Mouse (Mus musculus): Measurements from ENCODE around the gene Itga6. TPM values are rescaled to one million over a fixed set of nuclear protein-coding genes. Genes with fewer than 3 reads are reported as not detected.

Gene Itga6
- polyA plus RNA-seq, 1 experiment: 160 TPM

- Histone ChIP-seq H3K4me1 (ENCODE audit: control insufficient read depth, insufficient read depth, low read length) (peaks cover 4% of the 10 kb centered on the region; the same call in 1 of the 2 replicates), H3K4me3 (ENCODE audit: insufficient read depth, low read length) (no peak overlapping the region), H3K27ac (ENCODE audit: insufficient read depth, low read depth, low read length) (no peak overlapping the region)
- TF ChIP-seq POLR2A (IDR thresholded peaks at IDR 0.05; ENCODE audit: borderline replicate concordance, low read depth, low read length) (no peak), CTCF (IDR thresholded peaks at IDR 0.05; ENCODE audit: low read depth, low read length) (no peak)
These were observed 48.7 kb downstream of the Itga6 start for GRCm38 (mm10) chr2:71794139-71794538.

- H3K4me1 ChIP-seq (ENCODE audit: control insufficient read depth, insufficient read depth, low read length): peaks cover 7% of the 10 kb centered on the region; the same call in 1 of the 2 replicates
- no peak overlapping the region for H3K4me3 ChIP-seq (ENCODE audit: insufficient read depth, low read length)
- no peak overlapping the region for H3K27ac ChIP-seq (ENCODE audit: insufficient read depth, low read depth, low read length)
- TF ChIP-seq CTCF (IDR thresholded peaks at IDR 0.05; ENCODE audit: low read depth, low read length) (no peak), POLR2A (IDR thresholded peaks at IDR 0.05; ENCODE audit: borderline replicate concordance, low read depth, low read length) (no peak)
These were observed 51.4 kb downstream of the Itga6 start for GRCm38 (mm10) chr2:71796787-71797186.

GRCm38 (mm10) chr2:71800798-71801197 lies 55.4 kb downstream of the Itga6 start:
- no peak overlapping the region for H3K4me3 ChIP-seq (ENCODE audit: insufficient read depth, low read length)

GRCm38 (mm10) chr2:71801691-71802090 lies 56.3 kb downstream of the Itga6 start:
- Histone ChIP-seq H3K4me3 (ENCODE audit: insufficient read depth, low read length) (no peak overlapping the region), H3K27ac (ENCODE audit: insufficient read depth, low read depth, low read length) (no peak overlapping the region), H3K4me1 (ENCODE audit: control insufficient read depth, insufficient read depth, low read length) (peaks cover 8% of the 10 kb centered on the region)
- TF ChIP-seq POLR2A (IDR thresholded peaks at IDR 0.05; ENCODE audit: borderline replicate concordance, low read depth, low read length) (no peak), CTCF (IDR thresholded peaks at IDR 0.05; ENCODE audit: low read depth, low read length) (no peak)

More at GRCm38 (mm10) chr2:71800798-71801197, 55.4 kb downstream of the Itga6 start:
- TF ChIP-seq POLR2A (IDR thresholded peaks at IDR 0.05; ENCODE audit: borderline replicate concordance, low read depth, low read length) (no peak), CTCF (IDR thresholded peaks at IDR 0.05; ENCODE audit: low read depth, low read length) (no peak)
- Histone ChIP-seq H3K27ac (ENCODE audit: insufficient read depth, low read depth, low read length) (no peak overlapping the region), H3K4me1 (ENCODE audit: control insufficient read depth, insufficient read depth, low read length) (peaks cover 4% of the 10 kb centered on the region; the same call in 1 of the 2 replicates)

GRCm38 (mm10) chr2:71802131-71802530 lies 56.7 kb downstream of the Itga6 start:
- H3K27ac ChIP-seq (ENCODE audit: insufficient read depth, low read depth, low read length): no peak overlapping the region
- H3K4me3 ChIP-seq (ENCODE audit: insufficient read depth, low read length): no peak overlapping the region
- H3K4me1 ChIP-seq (ENCODE audit: control insufficient read depth, insufficient read depth, low read length): peaks cover 9% of the 10 kb centered on the region
- no peak for TF ChIP-seq POLR2A (IDR thresholded peaks at IDR 0.05; ENCODE audit: borderline replicate concordance, low read depth, low read length)
- TF ChIP-seq CTCF (IDR thresholded peaks at IDR 0.05; ENCODE audit: low read depth, low read length): no peak

GRCm38 (mm10) chr2:71805120-71805519 lies 59.7 kb downstream of the Itga6 start:
- Histone ChIP-seq H3K27ac (ENCODE audit: insufficient read depth, low read depth, low read length) (no peak overlapping the region), H3K4me3 (ENCODE audit: insufficient read depth, low read length) (no peak overlapping the region), H3K4me1 (ENCODE audit: control insufficient read depth, insufficient read depth, low read length) (peaks cover 26% of the 10 kb centered on the region)
- TF ChIP-seq CTCF (IDR thresholded peaks at IDR 0.05; ENCODE audit: low read depth, low read length): no peak
- no peak for TF ChIP-seq POLR2A (IDR thresholded peaks at IDR 0.05; ENCODE audit: borderline replicate concordance, low read depth, low read length)

- no peak overlapping the region for H3K27ac ChIP-seq (ENCODE audit: insufficient read depth, low read depth, low read length)
- H3K4me1 ChIP-seq (ENCODE audit: control insufficient read depth, insufficient read depth, low read length): peaks cover 29% of the 10 kb centered on the region
- no peak overlapping the region for H3K4me3 ChIP-seq (ENCODE audit: insufficient read depth, low read length)
These were observed 60.5 kb downstream of the Itga6 start for GRCm38 (mm10) chr2:71805611-71806567.

GRCm38 (mm10) chr2:71809289-71809860 lies 64.0 kb downstream of the Itga6 start:
- no peak overlapping the region for H3K27ac ChIP-seq (ENCODE audit: insufficient read depth, low read depth, low read length)
- TF ChIP-seq CTCF (IDR thresholded peaks at IDR 0.05; ENCODE audit: low read depth, low read length) (no peak), POLR2A (IDR thresholded peaks at IDR 0.05; ENCODE audit: borderline replicate concordance, low read depth, low read length) (no peak)
- no peak overlapping the region for H3K4me3 ChIP-seq (ENCODE audit: insufficient read depth, low read length)
- H3K4me1 ChIP-seq (ENCODE audit: control insufficient read depth, insufficient read depth, low read length): peaks cover 53% of the 10 kb centered on the region

More at GRCm38 (mm10) chr2:71805611-71806567, 60.5 kb downstream of the Itga6 start:
- TF ChIP-seq POLR2A (IDR thresholded peaks at IDR 0.05; ENCODE audit: borderline replicate concordance, low read depth, low read length): no peak
- TF ChIP-seq CTCF (IDR thresholded peaks at IDR 0.05; ENCODE audit: low read depth, low read length): no peak

GRCm38 (mm10) chr2:71810010-71810409 lies 64.6 kb downstream of the Itga6 start:
- H3K27ac ChIP-seq (ENCODE audit: insufficient read depth, low read depth, low read length): no peak overlapping the region
- peaks cover 59% of the 10 kb centered on the region for H3K4me1 ChIP-seq (ENCODE audit: control insufficient read depth, insufficient read depth, low read length)
- H3K4me3 ChIP-seq (ENCODE audit: insufficient read depth, low read length): no peak overlapping the region
- TF ChIP-seq CTCF (IDR thresholded peaks at IDR 0.05; ENCODE audit: low read depth, low read length) (no peak), POLR2A (IDR thresholded peaks at IDR 0.05; ENCODE audit: borderline replicate concordance, low read depth, low read length) (no peak)

- Histone ChIP-seq H3K4me1 (ENCODE audit: control insufficient read depth, insufficient read depth, low read length) (peaks cover 66% of the 10 kb centered on the region), H3K4me3 (ENCODE audit: insufficient read depth, low read length) (no peak overlapping the region), H3K27ac (ENCODE audit: insufficient read depth, low read depth, low read length) (no peak overlapping the region)
- TF ChIP-seq POLR2A (IDR thresholded peaks at IDR 0.05; ENCODE audit: borderline replicate concordance, low read depth, low read length): no peak
These were observed 65.5 kb downstream of the Itga6 start for GRCm38 (mm10) chr2:71810906-71811305.
